Mouse (Mus musculus): ENCODE measurements around the gene Trp63. TPM values are rescaled to one million over a fixed set of nuclear protein-coding genes. Genes with fewer than 3 reads are reported as not detected.

Trp63 gene
- total RNA-seq, 2 experiments from 2014 or later = 0.69 to 0.75 TPM

- DNase-seq (ENCODE audit: low spot score in 2 of 2) = no peak
- intact Hi-C loops (cut with DNase I) = no loop called here
Measured at GRCm38 (mm10) chr16:25849593-25850464, 166.3 kb downstream of the Trp63 start.

- DNase-seq (ENCODE audit: low spot score in 2 of 2) = no peak
- intact Hi-C loops (cut with DNase I) = no loop called here
Measured at GRCm38 (mm10) chr16:25860731-25861505, 177.4 kb downstream of the Trp63 start.

- intact Hi-C loops (cut with DNase I) = no loop called here
- DNase-seq (ENCODE audit: low spot score in 2 of 2) = peak in 1 of 2 experiments; percentile 5
Measured at GRCm38 (mm10) chr16:25865096-25865869, 181.7 kb downstream of the Trp63 start.

GRCm38 (mm10) chr16:25871503-25871902 is 187.9 kb downstream of the Trp63 start:
- intact Hi-C loops (cut with DNase I) = no loop called here

GRCm38 (mm10) chr16:25875681-25876080 is 192.1 kb downstream of the Trp63 start:
- no peak for DNase-seq (ENCODE audit: low spot score in 2 of 2)
- intact Hi-C loops (cut with DNase I) = no loop called here

More at GRCm38 (mm10) chr16:25871503-25871902, 187.9 kb downstream of the Trp63 start:
- no peak for DNase-seq (ENCODE audit: low spot score in 2 of 2)

GRCm38 (mm10) chr16:25877416-25877965 is 193.9 kb downstream of the Trp63 start:
- intact Hi-C loops (cut with DNase I) = no loop called here
- no peak for DNase-seq (ENCODE audit: low spot score in 2 of 2)

GRCm38 (mm10) chr16:25878116-25878515 is 194.6 kb downstream of the Trp63 start:
- no peak for DNase-seq (ENCODE audit: low spot score in 2 of 2)
- intact Hi-C loops (cut with DNase I) = no loop called here

GRCm38 (mm10) chr16:25899071-25899470 is 215.5 kb downstream of the Trp63 start:
- intact Hi-C loops (cut with DNase I) = no loop called here
- DNase-seq (ENCODE audit: low spot score in 2 of 2) = no peak

- intact Hi-C loops (cut with DNase I) = no loop called here
- DNase-seq (ENCODE audit: low spot score in 2 of 2) = no peak
Measured at GRCm38 (mm10) chr16:25899657-25900056, 216.1 kb downstream of the Trp63 start.

GRCm38 (mm10) chr16:25900389-25900908 is 216.9 kb downstream of the Trp63 start:
- no peak for DNase-seq (ENCODE audit: low spot score in 2 of 2)
- intact Hi-C loops (cut with DNase I) = no loop called here

GRCm38 (mm10) chr16:25912185-25912584 is 228.6 kb downstream of the Trp63 start:
- DNase-seq (ENCODE audit: low spot score in 2 of 2) = no peak
- intact Hi-C loops (cut with DNase I) = no loop called here

- intact Hi-C loops (cut with DNase I) = no loop called here
- DNase-seq (ENCODE audit: low spot score in 2 of 2) = no peak
Measured at GRCm38 (mm10) chr16:25934181-25934580, 250.6 kb downstream of the Trp63 start.
